Mouse (Mus musculus) myocyte (in vitro differentiated cells): Measurements from ENCODE around the gene Cct4.

ENCODE experiments used
- MAX ChIP-seq: IDR thresholded peaks from one replicate; pipeline ENCODE4 v1.6.1; 2011; ENCODE audit warnings: low read depth, mild to moderate bottlenecking, control low read depth
- MYOD1 ChIP-seq, 3 experiments: IDR thresholded peaks; one replicate each; pipeline ENCODE4 v1.6.1; 2011; ENCODE audit warnings: control low read depth in 2 of 3, low read depth in 2 of 3, mild to moderate bottlenecking in 2 of 3, moderate library complexity in 1 of 3; ENCODE audit not compliant: insufficient read length in 2 of 3, control insufficient read depth in 1 of 3
- MYOG ChIP-seq, 3 experiments: IDR thresholded peaks; one replicate each; pipeline ENCODE4 v1.6.1; 2011; ENCODE audit warnings: control low read depth in 2 of 3, low read depth in 2 of 3, mild to moderate bottlenecking in 2 of 3; ENCODE audit not compliant: insufficient read length in 2 of 3, control insufficient read depth in 1 of 3, insufficient read depth in 1 of 3
- POLR2A ChIP-seq: IDR thresholded peaks from one replicate; pipeline ENCODE4 v1.6.1; 2011; ENCODE audit warnings: low read depth, mild to moderate bottlenecking, control low read depth, moderate library complexity; ENCODE audit not compliant: insufficient read length

DNA sequence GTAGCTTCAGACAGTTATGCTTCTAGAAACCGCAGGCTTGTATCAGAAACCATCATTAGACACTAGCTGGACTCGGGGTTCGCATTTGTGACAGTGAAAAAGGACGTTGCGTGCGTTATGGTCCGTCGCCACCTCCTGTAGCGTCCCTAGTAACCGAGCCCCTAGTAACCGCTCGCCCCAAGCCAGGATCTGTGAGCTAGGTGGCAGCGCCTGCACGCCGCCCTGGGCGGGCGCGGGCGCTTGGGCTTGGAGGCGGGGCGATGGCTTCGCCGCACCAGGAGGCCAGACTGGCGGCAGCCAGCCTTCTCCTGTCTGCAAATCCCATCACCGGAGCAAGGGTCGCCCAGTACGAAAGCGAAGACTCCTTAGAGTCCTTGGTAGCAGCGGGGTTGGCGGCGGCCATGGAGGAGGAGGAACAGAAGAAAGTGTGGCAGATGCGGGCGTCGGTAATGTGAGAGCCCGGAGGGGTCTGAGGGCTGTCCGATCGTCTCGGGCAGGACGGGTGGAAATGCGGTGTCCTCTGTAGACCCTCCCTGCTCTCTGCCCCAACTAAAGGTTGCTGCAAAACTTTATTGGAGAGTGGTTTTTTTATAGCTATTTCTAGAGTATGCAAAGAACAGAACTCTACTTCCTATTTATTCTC is 18.0 kb downstream of the Cct4 start:
- TF ChIP-seq MAX (no peak), POLR2A (peak; percentile 67), MYOD1 (IDR thresholded peaks at IDR 0.05; ENCODE audit: control insufficient read depth in 1 of 3, insufficient read length in 2 of 3, low read depth in 2 of 3) (no peak), MYOG (IDR thresholded peaks at IDR 0.05; ENCODE audit: control insufficient read depth in 1 of 3, insufficient read depth in 1 of 3, insufficient read length in 2 of 3, low read depth in 2 of 3) (no peak)
